Mouse (Mus musculus): ENCODE measurements around the gene Btbd9. TPM values are rescaled to one million over a fixed set of nuclear protein-coding genes. Genes with fewer than 3 reads are reported as not detected.

Btbd9 gene
- total and polyA plus RNA-seq, 2 experiments from 2014 or later = 30.3 to 31.0 TPM

GRCm38 (mm10) chr17:30583258-30584001 is 7.1 kb upstream of the Btbd9 start:
- H3K4me1 ChIP-seq (ENCODE audit: control insufficient read depth, insufficient read depth) = no peaks in the 10 kb centered on the region
- no peak overlapping the region for H3K9ac ChIP-seq (replicated peaks; ENCODE audit: low read depth, low read length)
- TF ChIP-seq EP300 (IDR thresholded peaks at IDR 0.05; ENCODE audit: low read depth) (no peak), CTCF (IDR thresholded peaks at IDR 0.05; ENCODE audit: low read depth) (no peak)
- no peak for DNase-seq (ENCODE audit: low spot score)
- H3K4me2 ChIP-seq (ENCODE audit: low read depth, low read length) = no peak overlapping the region
- no peaks in the 10 kb centered on the region for H3K27me3 ChIP-seq (ENCODE audit: control insufficient read depth, insufficient read depth, low read length)
- H3K36me3 ChIP-seq (replicated peaks; ENCODE audit: control insufficient read depth, insufficient read depth, low read length) = no peaks in the 10 kb centered on the region
- no peaks in the 10 kb centered on the region for H3K9me3 ChIP-seq (replicated peaks; ENCODE audit: control insufficient read depth, low read length)
- WGBS = 88% methylated on average over 2 of the region's 2 CpGs
- H3K4me3 ChIP-seq (ENCODE audit: low read depth, low read length) = no peak overlapping the region
- no peak overlapping the region for H3K27ac ChIP-seq (ENCODE audit: low read depth)
- no peak for ATAC-seq (ENCODE audit: insufficient read depth, low read depth)

- H3K4me2 ChIP-seq (ENCODE audit: low read depth, low read length) = no peak overlapping the region
- H3K9me3 ChIP-seq (replicated peaks; ENCODE audit: control insufficient read depth, low read length) = no peaks in the 10 kb centered on the region
- no peak for TF ChIP-seq EP300 (IDR thresholded peaks at IDR 0.05; ENCODE audit: low read depth)
- TF ChIP-seq CTCF (IDR thresholded peaks at IDR 0.05; ENCODE audit: low read depth) = no peak
- H3K27me3 ChIP-seq (ENCODE audit: control insufficient read depth, insufficient read depth, low read length) = no peaks in the 10 kb centered on the region
- no peak for DNase-seq (ENCODE audit: low spot score)
- no peaks in the 10 kb centered on the region for H3K4me1 ChIP-seq (ENCODE audit: control insufficient read depth, insufficient read depth)
- no peak for ATAC-seq (ENCODE audit: insufficient read depth, low read depth)
- WGBS = 78% methylated on average over 3 of the region's 3 CpGs
- no peak overlapping the region for H3K9ac ChIP-seq (replicated peaks; ENCODE audit: low read depth, low read length)
- no peak overlapping the region for H3K27ac ChIP-seq (ENCODE audit: low read depth)
- no peak overlapping the region for H3K4me3 ChIP-seq (ENCODE audit: low read depth, low read length)
- H3K36me3 ChIP-seq (replicated peaks; ENCODE audit: control insufficient read depth, insufficient read depth, low read length) = no peaks in the 10 kb centered on the region
Observed at GRCm38 (mm10) chr17:30582313-30582712, 6.0 kb upstream of the Btbd9 start.

GRCm38 (mm10) chr17:30581201-30581600 is 4.9 kb upstream of the Btbd9 start:
- H3K9me3 ChIP-seq (replicated peaks; ENCODE audit: control insufficient read depth, low read length) = no peaks in the 10 kb centered on the region
- WGBS = 76% methylated on average over 6 of the region's 6 CpGs

GRCm38 (mm10) chr17:30580781-30581180 is 4.5 kb upstream of the Btbd9 start:
- Histone ChIP-seq H3K27ac (ENCODE audit: low read depth) (no peak overlapping the region), H3K4me1 (ENCODE audit: control insufficient read depth, insufficient read depth) (peaks cover 6% of the 10 kb centered on the region), H3K9me3 (replicated peaks; ENCODE audit: control insufficient read depth, low read length) (no peaks in the 10 kb centered on the region), H3K27me3 (ENCODE audit: control insufficient read depth, insufficient read depth, low read length) (no peaks in the 10 kb centered on the region), H3K4me3 (ENCODE audit: low read depth, low read length) (no peak overlapping the region), H3K4me2 (ENCODE audit: low read depth, low read length) (no peak overlapping the region), H3K36me3 (replicated peaks; ENCODE audit: control insufficient read depth, insufficient read depth, low read length) (no peaks in the 10 kb centered on the region), H3K9ac (replicated peaks; ENCODE audit: low read depth, low read length) (no peak overlapping the region)
- DNase-seq (ENCODE audit: low spot score) = no peak
- no peak for TF ChIP-seq CTCF (IDR thresholded peaks at IDR 0.05; ENCODE audit: low read depth)
- 63% methylated on average over 1 of the region's 1 CpGs for WGBS
- no peak for ATAC-seq (ENCODE audit: insufficient read depth, low read depth)

More at GRCm38 (mm10) chr17:30581201-30581600, 4.9 kb upstream of the Btbd9 start:
- Histone ChIP-seq H3K36me3 (replicated peaks; ENCODE audit: control insufficient read depth, insufficient read depth, low read length) (no peaks in the 10 kb centered on the region), H3K4me2 (ENCODE audit: low read depth, low read length) (no peak overlapping the region), H3K27ac (ENCODE audit: low read depth) (no peak overlapping the region), H3K9ac (replicated peaks; ENCODE audit: low read depth, low read length) (no peak overlapping the region), H3K4me3 (ENCODE audit: low read depth, low read length) (no peak overlapping the region), H3K4me1 (ENCODE audit: control insufficient read depth, insufficient read depth) (peaks cover 6% of the 10 kb centered on the region), H3K27me3 (ENCODE audit: control insufficient read depth, insufficient read depth, low read length) (no peaks in the 10 kb centered on the region)
- no peak for TF ChIP-seq EP300 (IDR thresholded peaks at IDR 0.05; ENCODE audit: low read depth)
- TF ChIP-seq CTCF (IDR thresholded peaks at IDR 0.05; ENCODE audit: low read depth) = no peak
- DNase-seq (ENCODE audit: low spot score) = no peak
- no peak for ATAC-seq (ENCODE audit: insufficient read depth, low read depth)

GRCm38 (mm10) chr17:30576946-30577345 is 658 bp upstream of the Btbd9 start:
- no peaks in the 10 kb centered on the region for H3K27me3 ChIP-seq (ENCODE audit: control insufficient read depth, insufficient read depth, low read length)
- WGBS = 56% methylated on average over 12 of the region's 12 CpGs
- H3K4me1 ChIP-seq (ENCODE audit: control insufficient read depth, insufficient read depth) = peaks cover 18% of the 10 kb centered on the region
- peak overlapping the region; percentile 92 for H3K4me3 ChIP-seq (ENCODE audit: low read depth, low read length)
- no peak for ATAC-seq (ENCODE audit: insufficient read depth, low read depth)
- H3K27ac ChIP-seq (ENCODE audit: low read depth) = peak overlapping the region; percentile 86; the same call in 1 of the 2 replicates
- DNase-seq (ENCODE audit: low spot score) = no peak
- no peak for TF ChIP-seq EP300 (IDR thresholded peaks at IDR 0.05; ENCODE audit: low read depth)
- no peak for TF ChIP-seq CTCF (IDR thresholded peaks at IDR 0.05; ENCODE audit: low read depth)
- H3K4me2 ChIP-seq (ENCODE audit: low read depth, low read length) = peak overlapping the region; percentile 71
- peak overlapping the region; percentile 81 for H3K9ac ChIP-seq (replicated peaks; ENCODE audit: low read depth, low read length)
- no peaks in the 10 kb centered on the region for H3K9me3 ChIP-seq (replicated peaks; ENCODE audit: control insufficient read depth, low read length)
- H3K36me3 ChIP-seq (replicated peaks; ENCODE audit: control insufficient read depth, insufficient read depth, low read length) = no peaks in the 10 kb centered on the region

Measured in heart, postnatal 0 days (tissue).